Mouse (Mus musculus): Measurements from ENCODE around the gene Rad23a.

GRCm38 (mm10) chr8:84793791-84794485 lies 46.5 kb downstream of the Rad23a start:
- TF ChIP-seq MAFK (IDR thresholded peaks at IDR 0.05; ENCODE audit: insufficient read depth, low read depth, low read length) = no peak
- TF ChIP-seq HCFC1 (IDR thresholded peaks at IDR 0.05; ENCODE audit: borderline replicate concordance, insufficient read depth, low read length) = no peak
- no peak for TF ChIP-seq ZNF384 (IDR thresholded peaks at IDR 0.05; ENCODE audit: low read depth, low read length)
- no peak for TF ChIP-seq CHD2 (IDR thresholded peaks at IDR 0.05; ENCODE audit: low read depth, low read length)
- no peak for TF ChIP-seq ZC3H11A (IDR thresholded peaks at IDR 0.05; ENCODE audit: borderline replicate concordance, low read depth, low read length)

All from ES-E14 (cell line).